Mouse (Mus musculus) megakaryocyte, adult 5-6 weeks (primary cell): ENCODE data around the gene Fgf18. TPM values are rescaled to one million over a fixed set of nuclear protein-coding genes. Genes with fewer than 3 reads are reported as not detected.
A peak's percentile ranks its signal among the peaks of the same experiment; 100 is the strongest.

ENCODE experiments used
- ATAC-seq: 2 replicates; pipeline ENCODE4 v1.8.0; 2016; ENCODE audit warnings: mild to moderate bottlenecking, inconsistent platforms; ENCODE audit not compliant: poor library complexity, severe bottlenecking
- total RNA-seq, 2 experiments: library from RNA; stranded (forward) in 1 of 2; stranded (reverse) in 1 of 2; fragments of 153-499, 151-499 nt in 1 of 2; fragments of 221-1000, 200-1000 nt in 1 of 2; gene quantifications; 2 replicates each; pipeline versions ENCODE4 v1.2.3 to v1.2.4; 2015 to 2017

Gene Fgf18
- not detected in 2 replicates for total RNA-seq (2015)
- not detected in 2 replicates for total RNA-seq (2017)

DNA sequence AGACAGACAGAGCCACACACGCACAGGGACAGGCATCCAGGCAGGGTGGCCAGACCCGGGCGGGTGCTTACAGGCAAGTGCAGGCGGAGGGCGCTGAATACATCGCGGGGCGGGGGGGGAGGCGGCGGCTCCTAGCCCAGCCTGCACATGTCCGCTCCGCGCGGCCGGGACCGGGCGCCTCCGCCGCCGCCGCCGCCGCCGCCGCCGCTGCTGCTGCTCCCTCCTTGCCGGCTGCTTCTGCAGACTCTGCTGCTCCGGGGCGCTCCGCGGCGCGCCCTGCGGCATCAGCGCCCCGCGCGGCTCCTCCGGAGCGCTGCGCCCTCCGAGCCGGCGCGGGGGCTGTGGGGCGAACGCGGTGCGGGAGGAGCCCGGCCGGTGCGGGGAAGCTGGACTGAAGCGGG lies at the start of gene Fgf18:
Gene Fgf18 (minus strand): TSS at position 230 of the 401 bp plus-strand sequence.
- no peak for ATAC-seq

DNA sequence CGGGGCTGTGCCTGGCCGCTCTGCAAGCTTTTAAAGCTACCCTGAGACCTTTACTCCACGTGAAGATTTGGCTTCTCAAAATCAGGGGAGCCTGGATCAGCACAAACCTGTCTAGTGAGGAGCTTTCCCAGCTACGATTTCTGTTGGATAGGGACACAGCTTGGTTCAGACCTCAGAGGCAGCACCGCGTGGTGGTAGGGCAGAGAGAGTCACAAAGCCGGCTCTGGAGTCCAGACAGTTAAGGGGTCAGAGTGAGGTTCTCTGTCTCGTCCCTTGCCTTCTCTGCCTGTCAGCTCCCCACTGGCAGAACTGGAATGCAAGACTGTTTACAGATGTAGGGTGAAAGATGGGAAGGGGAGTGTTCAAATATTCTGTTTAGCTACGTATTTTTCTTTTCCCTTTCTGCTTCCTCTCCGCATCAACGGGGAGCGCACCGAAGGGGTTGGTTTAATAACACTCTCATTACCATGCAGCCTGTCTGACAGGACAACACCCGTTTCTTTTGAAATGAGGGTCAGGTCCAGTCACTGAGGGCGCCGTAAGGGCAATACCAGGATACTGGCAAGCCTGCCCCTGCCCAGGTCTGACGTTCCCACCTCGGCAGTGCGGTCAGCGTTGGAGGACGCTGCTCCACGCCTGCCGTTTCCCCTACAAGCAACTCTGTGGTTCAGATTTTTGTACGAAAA lies 49.4 kb upstream of the Fgf18 start:
- ATAC-seq: no peak

DNA sequence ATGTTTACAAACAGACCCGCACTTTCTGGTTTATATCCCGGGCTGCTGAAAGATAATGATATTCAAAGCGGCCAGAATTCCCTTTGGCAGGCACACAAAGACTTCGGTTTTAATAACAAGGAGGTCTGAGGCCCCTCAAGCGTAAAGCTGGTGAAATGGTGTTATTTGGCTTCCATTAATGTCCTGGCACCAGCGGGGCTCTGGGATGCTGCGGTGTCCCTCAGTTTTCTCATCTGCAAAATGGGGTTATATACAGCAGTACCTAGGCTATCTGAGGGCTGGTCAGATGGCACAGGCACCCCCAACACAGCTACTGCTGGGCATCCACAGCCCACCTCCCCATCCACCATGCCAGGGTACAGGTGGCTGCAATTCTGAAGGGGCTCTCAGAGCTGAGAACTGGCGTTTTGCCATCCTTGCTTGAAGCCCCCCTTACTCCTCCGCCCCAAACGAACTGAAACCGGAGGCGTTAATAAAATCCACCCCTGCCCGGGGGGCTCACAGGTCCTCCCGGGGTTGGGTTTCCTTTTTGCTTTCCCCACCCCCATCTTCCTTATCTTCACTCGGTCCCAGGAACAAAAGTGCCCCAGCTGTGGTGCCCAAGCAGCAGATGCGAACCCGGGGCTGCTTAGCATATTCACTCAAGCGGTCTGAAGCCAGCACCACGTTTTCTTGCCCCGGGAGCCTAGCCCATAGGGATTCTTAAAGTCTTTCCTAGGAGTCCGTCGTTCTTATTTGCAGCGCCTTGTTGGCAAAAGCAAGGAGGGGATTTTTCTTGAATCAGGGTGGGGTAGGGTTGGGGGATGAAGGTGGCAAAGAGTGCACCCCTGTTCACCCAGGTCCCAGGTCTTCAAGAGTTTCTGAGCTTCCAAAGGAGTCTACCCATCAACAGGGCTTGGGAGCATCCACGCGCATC lies 48.6 kb upstream of the Fgf18 start:
- no peak for ATAC-seq

DNA sequence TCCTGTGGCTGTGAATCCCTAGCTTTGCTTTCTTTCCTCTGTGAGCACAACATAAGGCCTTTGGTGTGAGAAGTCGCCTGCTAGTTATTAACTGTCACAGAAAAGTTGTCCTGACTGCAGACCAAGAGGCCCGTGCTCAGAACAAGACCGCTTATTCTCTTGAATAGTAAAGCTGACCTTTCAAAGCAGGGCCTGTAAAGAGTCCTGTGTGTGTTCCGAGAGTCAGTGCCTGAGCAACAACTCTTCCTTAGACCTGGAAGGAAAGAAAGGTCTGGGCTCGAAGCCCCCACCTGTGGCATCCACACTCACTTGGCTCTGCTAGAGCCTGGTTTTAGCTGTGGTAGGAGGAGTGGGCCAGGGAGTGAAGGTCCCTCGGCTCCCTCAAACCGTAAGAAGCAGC lies 47.9 kb upstream of the Fgf18 start:
- no peak for ATAC-seq

DNA sequence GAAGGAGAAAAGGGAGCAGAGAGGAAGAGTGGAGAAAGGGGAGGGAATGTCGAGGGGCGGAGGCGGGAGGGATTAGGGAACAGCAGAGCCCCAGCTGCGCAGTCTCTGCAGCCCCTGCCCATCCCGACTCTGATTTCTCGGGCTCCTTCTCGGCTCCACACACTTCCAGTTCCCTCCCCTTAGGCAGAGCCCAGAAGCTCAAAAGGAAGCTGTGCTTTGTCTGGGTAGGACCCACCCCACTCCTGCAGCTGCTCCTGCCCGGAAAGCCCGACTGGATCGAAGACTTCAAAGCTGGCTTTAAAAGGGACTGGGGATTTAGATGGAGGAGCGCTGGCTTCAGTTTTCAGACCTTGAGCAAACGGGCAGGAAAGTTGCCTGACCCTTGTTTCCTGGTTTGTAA lies 46.5 kb upstream of the Fgf18 start:
- no peak for ATAC-seq

DNA sequence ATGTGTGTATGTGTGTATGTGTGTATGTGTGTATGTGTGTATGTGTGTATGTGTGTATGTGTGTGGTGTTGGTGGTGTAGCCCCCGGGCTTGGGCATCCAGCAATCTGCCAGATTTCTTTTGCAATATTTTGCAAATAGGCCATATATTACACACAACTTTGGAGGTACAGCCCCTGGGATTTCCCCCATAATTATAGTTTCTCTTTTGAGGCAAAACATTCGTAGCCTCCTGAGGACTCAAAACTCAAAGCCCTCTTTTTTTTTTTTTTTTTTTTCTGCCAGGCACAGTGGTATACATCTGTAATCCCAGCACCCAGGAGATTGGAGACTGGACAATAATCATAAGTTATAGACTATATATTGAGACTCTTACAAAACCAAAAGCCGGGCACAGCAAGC lies 34.6 kb upstream of the Fgf18 start:
- no peak for ATAC-seq

DNA sequence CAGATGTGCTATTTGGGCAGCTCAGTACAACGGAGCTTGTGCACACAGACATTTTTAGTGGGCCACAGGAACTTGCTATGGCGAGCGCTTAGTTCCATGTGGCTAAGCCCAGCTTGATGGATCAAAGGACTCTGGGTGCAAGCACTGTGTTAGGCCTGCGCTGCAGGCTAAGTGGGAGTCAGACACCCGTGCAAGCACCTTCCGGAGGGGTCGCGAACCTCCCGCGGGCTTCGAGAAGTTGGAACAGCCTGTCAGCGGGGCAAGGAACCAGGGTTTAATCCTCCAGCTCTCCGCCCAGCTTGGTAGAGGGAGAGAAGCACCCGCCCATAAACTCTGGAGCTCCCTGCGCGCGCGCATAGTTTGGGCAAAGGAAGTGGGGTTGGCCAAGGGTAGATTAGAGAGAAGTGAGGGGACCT lies 33.5 kb upstream of the Fgf18 start:
- ATAC-seq: no peak

DNA sequence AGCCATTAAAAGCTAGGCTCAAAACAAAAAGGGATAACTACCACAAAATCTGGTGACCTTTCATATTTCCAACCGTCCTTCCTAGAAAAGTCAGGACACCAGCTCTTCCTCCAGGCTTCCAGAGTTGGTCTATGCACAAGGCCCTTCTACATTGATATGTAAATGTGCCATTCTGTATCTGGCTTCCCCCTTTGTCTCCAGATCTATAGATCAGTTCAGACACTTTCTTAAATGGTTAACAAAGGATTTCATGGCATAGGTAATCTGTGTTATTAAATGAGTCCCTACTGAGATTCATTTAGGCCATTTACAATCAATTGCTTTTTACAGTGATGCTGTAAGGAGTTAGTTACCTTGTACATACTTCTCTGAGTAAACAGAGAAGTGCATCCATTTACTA lies 32.6 kb upstream of the Fgf18 start:
- no peak for ATAC-seq

DNA sequence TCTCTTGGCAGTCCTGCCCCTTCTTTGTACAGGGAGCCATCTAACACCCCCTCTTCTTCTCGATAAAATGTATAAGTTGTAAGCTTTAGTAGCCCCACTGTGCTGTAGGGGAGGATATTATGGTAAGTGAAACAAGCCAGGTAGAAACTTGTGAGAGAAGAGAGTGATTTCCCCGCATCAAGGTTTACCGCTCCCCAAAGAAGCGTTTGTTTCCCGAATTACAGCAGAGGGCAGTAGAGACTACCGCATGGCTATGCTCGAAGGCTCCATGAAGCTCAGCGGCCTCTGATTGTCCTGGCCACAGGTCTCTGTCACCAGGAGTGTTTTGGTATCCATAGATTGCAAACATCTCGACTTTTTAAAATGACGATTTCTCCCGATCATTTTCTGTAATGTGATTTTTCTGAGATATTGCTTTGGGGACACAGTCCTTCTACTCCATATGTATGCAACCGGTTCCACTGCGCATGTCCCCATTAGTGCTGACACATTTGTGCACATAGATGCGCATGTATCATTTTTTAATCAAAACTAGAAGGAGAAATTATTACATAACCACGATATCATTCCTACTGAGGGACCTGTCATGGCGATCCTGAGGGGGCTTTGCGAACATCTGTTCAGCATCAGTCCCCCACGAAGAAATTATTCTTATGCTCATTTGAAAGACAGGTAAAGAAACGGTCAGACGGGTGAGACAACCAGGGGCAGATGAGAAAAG lies 29.5 kb upstream of the Fgf18 start:
- ATAC-seq: no peak

DNA sequence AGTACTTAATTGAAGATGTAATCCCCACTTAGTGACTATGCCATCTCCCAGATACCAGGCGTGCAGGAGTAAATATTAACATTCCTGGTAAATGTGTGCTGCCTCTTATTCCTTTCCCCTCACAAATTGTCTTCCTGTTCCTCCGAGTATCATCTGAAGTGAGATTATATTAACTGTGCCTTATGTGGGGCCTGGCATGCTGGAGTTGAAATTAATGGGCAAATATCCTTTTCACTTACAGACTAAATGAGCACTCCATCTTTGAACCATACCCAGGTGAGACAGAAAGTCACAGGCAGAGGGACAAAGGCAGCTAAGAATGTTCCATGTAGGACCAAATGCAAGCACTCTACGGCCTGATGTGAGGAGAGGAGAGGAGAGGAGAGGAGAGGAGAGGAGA lies 28.6 kb upstream of the Fgf18 start:
- ATAC-seq: no peak

DNA sequence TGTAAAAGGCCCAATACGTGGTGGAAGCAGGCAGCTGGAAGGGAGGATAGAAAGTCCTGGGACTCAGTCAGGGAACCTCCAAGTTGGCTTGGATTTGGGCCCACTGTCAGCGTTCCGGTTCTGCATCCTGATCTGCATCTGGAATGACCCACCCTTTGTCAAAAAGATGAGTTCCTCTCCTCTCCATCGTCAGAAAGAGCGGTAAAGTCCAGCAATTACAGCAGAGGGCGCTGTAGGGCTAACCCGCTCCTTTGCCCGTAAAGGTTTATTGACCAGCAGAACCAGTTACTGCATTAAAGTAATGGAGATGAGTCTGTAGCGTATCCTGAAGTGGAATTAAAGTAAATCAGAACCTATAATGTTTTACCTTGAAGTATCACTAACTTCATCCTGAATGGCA lies 23.3 kb upstream of the Fgf18 start:
- ATAC-seq: peak; percentile 80

DNA sequence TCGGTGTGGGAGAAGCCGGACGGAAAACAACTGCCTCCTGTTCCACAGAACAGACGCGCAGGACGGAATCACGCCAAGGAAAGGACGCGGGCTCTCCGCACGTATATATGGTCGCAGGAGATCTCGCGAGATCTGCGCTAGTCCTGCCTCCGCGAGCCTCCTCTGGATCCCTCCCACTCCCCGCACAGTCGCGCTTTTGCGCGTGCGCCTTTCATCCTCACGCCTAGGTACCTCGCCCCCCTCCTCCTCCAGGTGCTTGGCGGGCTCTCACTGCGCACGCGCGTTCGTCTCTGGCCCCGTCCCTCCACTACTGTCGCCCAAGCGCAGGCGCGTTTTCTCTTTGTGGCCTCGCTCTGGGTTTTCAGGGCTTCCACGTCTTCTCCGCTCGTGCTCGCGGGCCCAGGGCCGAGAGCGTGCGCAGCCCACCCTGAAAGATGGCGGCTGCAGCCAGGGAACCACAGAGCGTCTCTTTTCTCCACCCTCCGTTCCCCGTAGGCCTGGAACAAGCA lies 15.9 kb upstream of the Fgf18 start, which contains the start of gene Npm1:
Gene Npm1 (minus strand): TSS at position 209 of the 509 bp plus-strand sequence.
- ATAC-seq: peak; percentile 97

DNA sequence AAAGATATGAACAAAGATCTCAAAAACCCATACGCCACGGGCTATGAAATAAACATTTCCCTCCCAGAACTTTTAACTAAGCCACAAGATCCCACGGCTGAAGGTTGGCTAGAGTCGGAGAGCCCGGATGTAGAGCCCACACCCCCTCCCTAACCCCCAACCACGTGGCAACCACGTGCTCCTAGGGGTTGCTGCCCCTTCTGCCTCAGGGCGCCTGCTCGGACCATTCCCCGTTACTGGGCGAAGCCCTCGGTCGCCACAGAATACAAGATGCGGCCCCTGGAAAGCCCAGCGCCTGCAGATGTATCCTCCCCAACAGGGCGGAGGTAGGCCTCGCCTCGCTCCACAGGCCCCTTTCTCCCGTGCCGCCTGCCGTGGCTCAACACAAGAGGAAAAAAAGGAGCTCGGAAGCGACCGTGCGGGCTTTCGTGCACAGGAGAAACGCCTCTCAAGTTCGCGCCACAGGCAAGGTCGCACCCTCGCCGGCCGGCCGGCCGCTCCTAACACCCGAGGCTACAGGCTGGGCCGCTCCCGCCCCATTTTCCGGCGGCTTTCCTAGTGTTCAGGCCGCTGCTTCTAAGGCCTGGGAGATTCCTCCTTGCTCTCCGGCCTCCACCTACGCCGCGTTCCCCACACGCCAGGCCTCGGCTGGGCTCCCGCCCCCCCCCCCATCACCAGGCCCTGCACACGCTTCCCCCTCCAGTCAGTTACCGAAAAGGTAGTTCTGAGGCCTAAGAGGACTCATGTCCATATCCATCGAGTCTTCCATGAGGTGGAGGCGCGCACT lies 15.2 kb upstream of the Fgf18 start:
- peak; percentile 36 for ATAC-seq

DNA sequence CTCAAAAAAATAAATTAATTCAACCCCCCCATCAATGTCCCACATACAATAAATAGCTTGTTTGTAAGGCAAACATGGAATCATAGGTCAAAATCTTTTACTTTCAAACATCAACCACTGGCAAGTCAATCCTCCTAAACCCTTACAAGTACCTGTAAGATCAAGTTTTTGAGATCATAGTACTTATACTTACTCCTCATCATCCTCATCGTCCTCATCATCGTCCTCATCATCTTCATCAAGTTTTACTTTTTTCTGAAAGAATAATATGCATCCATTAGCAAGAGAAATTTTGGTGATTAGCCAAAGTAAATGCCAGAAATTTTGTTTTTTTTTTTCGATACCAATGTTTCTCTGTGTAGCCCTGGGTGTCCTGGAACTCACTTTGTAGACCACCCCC lies 12.5 kb upstream of the Fgf18 start:
- no peak for ATAC-seq

DNA sequence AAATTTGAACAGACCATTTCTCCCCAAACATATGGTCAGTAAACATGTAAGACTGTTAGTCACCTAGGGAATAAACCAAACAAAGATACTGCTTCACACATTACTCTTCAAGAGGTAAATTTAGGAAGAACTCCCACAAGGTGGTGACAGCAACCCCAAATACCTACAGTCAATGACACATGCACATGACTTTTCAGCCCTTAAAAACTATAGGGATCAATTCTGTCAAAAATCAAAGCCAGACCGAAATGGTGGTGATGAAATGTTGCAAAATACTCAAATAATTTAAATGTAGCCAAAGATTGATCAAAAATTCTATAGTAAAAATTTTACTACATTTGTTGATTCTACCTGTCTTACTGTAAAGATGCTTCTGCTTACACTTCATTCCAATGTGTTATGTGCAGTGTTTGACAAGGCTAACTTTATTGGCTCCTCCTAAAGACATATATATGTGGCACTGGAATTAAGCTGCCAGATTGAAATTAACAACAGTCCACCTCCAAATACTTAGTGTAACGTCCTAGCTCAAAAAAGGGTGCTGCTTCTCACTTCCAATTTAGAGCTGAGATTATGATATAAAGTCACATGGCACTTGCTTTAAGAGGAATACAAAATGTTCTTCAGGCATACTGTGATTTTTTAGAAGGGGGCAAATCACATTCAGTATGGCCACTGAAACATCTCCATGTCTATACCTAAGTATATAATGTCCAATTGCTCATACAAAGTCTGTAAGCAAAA lies 10.4 kb upstream of the Fgf18 start:
- ATAC-seq: no peak

DNA sequence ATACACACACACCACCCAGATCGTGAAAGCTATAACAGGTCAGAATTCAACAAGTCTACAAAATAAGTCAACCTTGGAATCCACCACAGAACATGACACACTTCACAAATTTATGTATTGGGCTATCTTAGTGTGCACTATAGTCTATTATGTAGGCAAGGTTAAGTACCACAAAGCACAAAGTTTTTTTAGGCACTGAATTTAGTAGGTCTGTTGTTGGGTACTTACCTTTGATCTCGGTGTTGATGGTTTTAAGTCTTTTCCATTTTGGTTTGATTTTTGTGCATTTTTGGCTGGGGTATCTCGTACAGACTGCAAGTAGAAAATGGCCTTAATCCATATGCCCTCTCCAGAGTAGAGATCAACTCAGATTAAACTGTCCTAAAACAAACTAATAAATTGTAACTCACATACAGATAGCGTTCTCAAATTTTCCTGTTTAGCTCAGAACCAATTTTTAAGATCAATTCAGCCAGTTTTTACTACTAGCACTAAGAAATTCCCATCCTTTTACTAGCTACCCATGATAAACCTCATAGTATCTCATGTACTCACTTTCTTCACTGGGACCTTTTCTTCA lies 9.3 kb upstream of the Fgf18 start:
- no peak for ATAC-seq

DNA sequence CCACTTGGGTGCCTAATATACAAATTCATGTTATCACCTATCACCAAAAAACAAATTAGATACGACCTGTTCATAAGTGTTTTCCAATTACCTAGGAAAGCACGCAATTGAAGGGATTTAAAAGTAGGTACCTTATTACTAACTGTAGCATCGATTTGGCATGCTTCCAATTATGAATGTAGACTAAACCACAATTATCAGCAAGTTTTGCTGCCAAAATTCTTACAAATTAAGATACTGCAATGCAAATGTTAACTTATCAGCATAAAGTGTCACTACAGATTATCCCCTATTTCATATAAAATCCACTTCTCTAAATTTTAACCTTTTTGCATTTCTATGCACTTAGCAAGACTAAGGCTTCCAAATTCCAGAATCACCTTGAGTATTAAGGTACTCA lies 7.3 kb upstream of the Fgf18 start:
- ATAC-seq: no peak

DNA sequence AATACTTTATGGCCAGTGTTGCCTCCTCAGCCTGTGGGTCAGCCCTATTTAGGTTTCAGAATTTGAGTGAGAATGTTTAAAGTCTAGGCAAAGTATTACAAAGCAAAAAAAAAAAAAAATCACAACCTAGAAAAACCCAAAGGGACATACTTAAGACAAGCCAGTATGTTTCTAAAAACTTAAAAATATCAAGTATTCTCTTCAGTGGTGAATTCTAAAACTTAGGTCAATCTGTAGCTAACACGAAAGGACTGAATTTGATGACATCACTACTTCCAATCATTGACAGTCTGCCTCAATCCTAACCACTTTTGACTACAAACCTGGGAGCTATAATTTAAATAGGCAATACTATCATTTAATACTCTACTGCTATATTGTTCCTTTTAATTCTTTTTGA lies 5.8 kb upstream of the Fgf18 start:
- no peak for ATAC-seq

DNA sequence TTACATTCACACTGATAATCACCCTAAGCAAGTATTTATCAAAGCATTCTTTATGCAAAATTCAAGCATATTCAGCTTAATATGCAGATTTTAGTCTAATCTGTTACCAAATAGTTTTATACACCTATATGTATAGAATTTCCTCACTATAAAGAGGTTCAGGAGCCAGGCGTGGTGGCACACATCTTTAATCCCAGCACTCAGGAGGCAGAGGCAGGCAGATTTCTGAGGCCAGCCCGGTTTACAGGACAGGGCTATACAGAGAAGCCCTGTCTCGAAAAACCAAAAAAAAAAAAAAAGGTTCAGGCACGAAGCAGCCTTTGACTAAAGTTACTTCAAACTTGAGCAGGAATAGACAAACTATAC lies 4.6 kb upstream of the Fgf18 start:
- ATAC-seq: no peak
